Mouse (Mus musculus): ENCODE results near the gene Kctd6. TPM values are rescaled to one million over a fixed set of nuclear protein-coding genes. Genes with fewer than 3 reads are reported as not detected.

Kctd6 gene
- total and polyA plus RNA-seq, 2 experiments from 2014 or later, result 21.1 to 42.2 TPM

GRCm38 (mm10) chr14:8200769-8201168, 13.2 kb upstream of the Kctd6 start:
- Histone ChIP-seq H3K9ac (replicated peaks; ENCODE audit: low read length) (no peak overlapping the region), H3K4me3 (ENCODE audit: low read length) (no peak overlapping the region), H3K4me1 (ENCODE audit: insufficient read depth, low read length) (no peaks in the 10 kb centered on the region), H3K4me2 (ENCODE audit: low read depth, low read length) (no peak overlapping the region), H3K9me3 (ENCODE audit: low read length) (no peaks in the 10 kb centered on the region), H3K36me3 (ENCODE audit: insufficient read depth, low read length) (no peaks in the 10 kb centered on the region), H3K27ac (no peak overlapping the region), H3K27me3 (ENCODE audit: insufficient read depth, low read length) (no peaks in the 10 kb centered on the region)
- ATAC-seq (peak; percentile 49; the same call in 1 of the 2 replicates), DNase-seq (ENCODE audit: low spot score) (peak; percentile 43)
- 54% methylated on average over 5 of the region's 5 CpGs for WGBS
- TF ChIP-seq CTCF (IDR thresholded peaks at IDR 0.05; ENCODE audit: low read depth), result no peak

GRCm38 (mm10) chr14:8201715-8202114, 12.2 kb upstream of the Kctd6 start:
- WGBS, result 81% methylated on average over 3 of the region's 3 CpGs
- H3K9me3 ChIP-seq (ENCODE audit: low read length), result no peaks in the 10 kb centered on the region
- ATAC-seq (no peak), DNase-seq (ENCODE audit: low spot score) (no peak)
- TF ChIP-seq CTCF (IDR thresholded peaks at IDR 0.05; ENCODE audit: low read depth), result no peak
- H3K27me3 ChIP-seq (ENCODE audit: insufficient read depth, low read length), result no peaks in the 10 kb centered on the region
- H3K36me3 ChIP-seq (ENCODE audit: insufficient read depth, low read length), result no peaks in the 10 kb centered on the region
- no peak overlapping the region for H3K4me3 ChIP-seq (ENCODE audit: low read length)
- H3K9ac ChIP-seq (replicated peaks; ENCODE audit: low read length), result no peak overlapping the region
- no peak overlapping the region for H3K27ac ChIP-seq
- H3K4me2 ChIP-seq (ENCODE audit: low read depth, low read length), result no peak overlapping the region
- H3K4me1 ChIP-seq (ENCODE audit: insufficient read depth, low read length), result no peaks in the 10 kb centered on the region

- DNase-seq (ENCODE audit: low spot score) (peak; percentile 8), ATAC-seq (no peak)
- no peak overlapping the region for H3K4me2 ChIP-seq (ENCODE audit: low read depth, low read length)
- H3K4me1 ChIP-seq (ENCODE audit: insufficient read depth, low read length), result peaks cover 6% of the 10 kb centered on the region; the same call in 1 of the 2 replicates
- H3K9me3 ChIP-seq (ENCODE audit: low read length), result no peaks in the 10 kb centered on the region
- 51% methylated on average over 9 of the region's 9 CpGs for WGBS
- no peak overlapping the region for H3K27ac ChIP-seq
- H3K36me3 ChIP-seq (ENCODE audit: insufficient read depth, low read length), result no peaks in the 10 kb centered on the region
- TF ChIP-seq CTCF (IDR thresholded peaks at IDR 0.05; ENCODE audit: low read depth), result no peak
- no peak overlapping the region for H3K4me3 ChIP-seq (ENCODE audit: low read length)
- no peak overlapping the region for H3K9ac ChIP-seq (replicated peaks; ENCODE audit: low read length)
- no peaks in the 10 kb centered on the region for H3K27me3 ChIP-seq (ENCODE audit: insufficient read depth, low read length)
These were observed 7.6 kb upstream of the Kctd6 start for GRCm38 (mm10) chr14:8206179-8206910.

GRCm38 (mm10) chr14:8207105-8207504, 6.8 kb upstream of the Kctd6 start:
- Histone ChIP-seq H3K27me3 (ENCODE audit: insufficient read depth, low read length) (no peaks in the 10 kb centered on the region), H3K4me1 (ENCODE audit: insufficient read depth, low read length) (peaks cover 6% of the 10 kb centered on the region; the same call in 1 of the 2 replicates), H3K36me3 (ENCODE audit: insufficient read depth, low read length) (no peaks in the 10 kb centered on the region), H3K4me3 (ENCODE audit: low read length) (no peak overlapping the region), H3K9ac (replicated peaks; ENCODE audit: low read length) (no peak overlapping the region), H3K9me3 (ENCODE audit: low read length) (no peaks in the 10 kb centered on the region), H3K4me2 (ENCODE audit: low read depth, low read length) (no peak overlapping the region), H3K27ac (no peak overlapping the region)
- no peak for TF ChIP-seq CTCF (IDR thresholded peaks at IDR 0.05; ENCODE audit: low read depth)
- ATAC-seq (peak; percentile 70), DNase-seq (ENCODE audit: low spot score) (peak; percentile 55)
- WGBS, result 13% methylated on average over 5 of the region's 5 CpGs

GRCm38 (mm10) chr14:8207543-8207942, 6.4 kb upstream of the Kctd6 start:
- ATAC-seq, result no peak
- H3K4me1 ChIP-seq (ENCODE audit: insufficient read depth, low read length), result peaks cover 6% of the 10 kb centered on the region; the same call in 1 of the 2 replicates
- H3K4me3 ChIP-seq (ENCODE audit: low read length), result no peak overlapping the region
- no peaks in the 10 kb centered on the region for H3K9me3 ChIP-seq (ENCODE audit: low read length)
- 46% methylated on average over 5 of the region's 5 CpGs for WGBS
- H3K27me3 ChIP-seq (ENCODE audit: insufficient read depth, low read length), result no peaks in the 10 kb centered on the region
- no peak for TF ChIP-seq CTCF (IDR thresholded peaks at IDR 0.05; ENCODE audit: low read depth)
- DNase-seq (ENCODE audit: low spot score), result no peak
- H3K36me3 ChIP-seq (ENCODE audit: insufficient read depth, low read length), result no peaks in the 10 kb centered on the region
- no peak overlapping the region for H3K27ac ChIP-seq
- no peak overlapping the region for H3K9ac ChIP-seq (replicated peaks; ENCODE audit: low read length)
- no peak overlapping the region for H3K4me2 ChIP-seq (ENCODE audit: low read depth, low read length)

- Histone ChIP-seq H3K36me3 (ENCODE audit: insufficient read depth, low read length) (no peaks in the 10 kb centered on the region), H3K9me3 (ENCODE audit: low read length) (no peaks in the 10 kb centered on the region), H3K4me2 (ENCODE audit: low read depth, low read length) (no peak overlapping the region), H3K27ac (0 out of 2 replicates have a peak overlapping the region, but pooled peaks have one; percentile 32), H3K4me1 (ENCODE audit: insufficient read depth, low read length) (peaks cover 6% of the 10 kb centered on the region; the same call in 1 of the 2 replicates), H3K9ac (replicated peaks; ENCODE audit: low read length) (no peak overlapping the region), H3K27me3 (ENCODE audit: insufficient read depth, low read length) (no peaks in the 10 kb centered on the region), H3K4me3 (ENCODE audit: low read length) (no peak overlapping the region)
- peak; percentile 56; the same call in 1 of the 2 replicates for ATAC-seq
- peak; percentile 69 for DNase-seq (ENCODE audit: low spot score)
- no peak for TF ChIP-seq CTCF (IDR thresholded peaks at IDR 0.05; ENCODE audit: low read depth)
- 52% methylated on average over 3 of the region's 3 CpGs for WGBS
These were observed 5.1 kb upstream of the Kctd6 start for GRCm38 (mm10) chr14:8208876-8209275.

- H3K36me3 ChIP-seq (ENCODE audit: insufficient read depth, low read length), result no peaks in the 10 kb centered on the region
- H3K4me3 ChIP-seq (ENCODE audit: low read length), result no peak overlapping the region
- no peak for ATAC-seq
- H3K9ac ChIP-seq (replicated peaks; ENCODE audit: low read length), result no peak overlapping the region
- no peak for TF ChIP-seq CTCF (IDR thresholded peaks at IDR 0.05; ENCODE audit: low read depth)
- no peaks in the 10 kb centered on the region for H3K27me3 ChIP-seq (ENCODE audit: insufficient read depth, low read length)
- 82% methylated on average over 2 of the region's 2 CpGs for WGBS
- no peaks in the 10 kb centered on the region for H3K9me3 ChIP-seq (ENCODE audit: low read length)
- DNase-seq (ENCODE audit: low spot score), result no peak
- H3K27ac ChIP-seq, result no peak overlapping the region; the same call in 1 of the 2 replicates
- peaks cover 6% of the 10 kb centered on the region; the same call in 1 of the 2 replicates for H3K4me1 ChIP-seq (ENCODE audit: insufficient read depth, low read length)
- no peak overlapping the region for H3K4me2 ChIP-seq (ENCODE audit: low read depth, low read length)
These were observed 4.0 kb upstream of the Kctd6 start for GRCm38 (mm10) chr14:8209896-8210295.

Data from hindbrain, postnatal 0 days (tissue).